Mouse (Mus musculus) splenic B cell, adult 2 months (primary cell): ENCODE results near the gene Klhl1.

Source experiments
- DNase-seq: peaks from one replicate; pipeline ENCODE4 v3.0.0-alpha.2; 2011; ENCODE audit warnings: low read depth, low spot score
- H3K27me3 ChIP-seq: 2 replicates; pipeline ENCODE4 v1.6.1; 2012; ENCODE audit warnings: mild to moderate bottlenecking, low read length, moderate library complexity, mixed read lengths; ENCODE audit not compliant: control insufficient read depth, poor library complexity, insufficient read depth, severe bottlenecking
- H3K36me3 ChIP-seq: 2 replicates; pipeline ENCODE4 v1.6.1; 2012; ENCODE audit warnings: mild to moderate bottlenecking, low read length, moderate library complexity, mixed read lengths; ENCODE audit not compliant: control insufficient read depth, poor library complexity, insufficient read depth, severe bottlenecking

Klhl1 gene

DNA sequence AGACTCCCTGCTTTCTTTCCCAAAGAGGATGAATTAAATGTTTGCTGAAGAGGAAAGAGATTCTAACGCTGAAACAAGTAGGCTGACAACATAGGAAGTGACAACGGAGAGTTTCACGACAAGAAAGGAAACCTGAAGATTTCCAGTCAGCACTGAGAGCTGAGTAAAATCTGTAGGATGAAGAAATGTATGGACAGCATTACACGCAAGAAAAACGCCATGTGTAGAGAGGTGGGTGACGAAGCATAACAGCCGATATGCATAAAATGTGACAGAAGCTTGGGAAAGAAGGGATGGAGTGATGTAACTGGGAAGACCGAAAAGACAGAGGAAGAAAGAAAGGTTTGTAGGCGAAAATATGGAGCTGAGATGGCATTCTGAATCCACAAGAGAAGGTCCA, 375.8 kb downstream of the Klhl1 start:
- H3K36me3 ChIP-seq: no peaks in the 10 kb centered on the region
- DNase-seq: no peak
- no peaks in the 10 kb centered on the region for H3K27me3 ChIP-seq

DNA sequence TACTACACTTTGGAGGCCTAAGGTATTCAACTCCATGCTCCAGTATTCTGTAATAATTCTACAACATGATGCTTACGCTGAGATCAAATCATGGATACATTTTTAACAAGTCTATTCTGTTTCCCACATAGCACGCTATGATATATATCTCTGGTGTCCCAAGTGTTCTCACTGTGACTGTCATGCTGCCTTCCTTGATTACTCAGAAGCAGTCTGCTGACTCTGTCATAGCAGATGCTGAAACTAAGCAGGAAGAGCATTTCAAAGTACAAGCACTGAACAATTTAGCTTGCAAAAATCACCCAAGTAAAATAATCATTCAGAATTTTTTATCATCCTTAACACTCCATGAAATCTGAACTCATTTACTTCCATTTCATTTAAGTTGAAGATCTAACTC, 378.7 kb downstream of the Klhl1 start:
- no peak for DNase-seq
- Histone ChIP-seq H3K27me3 (no peaks in the 10 kb centered on the region), H3K36me3 (no peaks in the 10 kb centered on the region)

DNA sequence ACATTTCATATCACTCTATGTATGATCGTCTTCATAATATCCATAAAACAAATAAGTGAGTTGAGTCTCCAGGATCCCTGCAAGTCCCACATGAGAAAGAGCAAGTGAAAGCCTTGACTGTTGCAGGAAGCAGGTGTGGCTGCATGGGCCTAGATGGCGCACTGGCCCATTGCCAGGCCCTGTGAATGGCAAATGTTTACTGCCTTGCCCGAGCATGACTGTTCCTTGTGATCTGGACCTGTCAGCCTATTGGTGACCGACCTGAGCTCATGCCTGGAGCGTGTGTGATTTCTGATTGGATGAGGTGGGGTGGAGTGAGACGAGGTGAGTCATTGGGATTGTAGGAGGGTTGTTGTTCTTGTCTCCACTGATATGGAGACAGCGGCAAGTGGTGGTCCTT, 411.5 kb downstream of the Klhl1 start:
- Histone ChIP-seq H3K27me3 (no peaks in the 10 kb centered on the region), H3K36me3 (no peaks in the 10 kb centered on the region)
- DNase-seq: no peak

DNA sequence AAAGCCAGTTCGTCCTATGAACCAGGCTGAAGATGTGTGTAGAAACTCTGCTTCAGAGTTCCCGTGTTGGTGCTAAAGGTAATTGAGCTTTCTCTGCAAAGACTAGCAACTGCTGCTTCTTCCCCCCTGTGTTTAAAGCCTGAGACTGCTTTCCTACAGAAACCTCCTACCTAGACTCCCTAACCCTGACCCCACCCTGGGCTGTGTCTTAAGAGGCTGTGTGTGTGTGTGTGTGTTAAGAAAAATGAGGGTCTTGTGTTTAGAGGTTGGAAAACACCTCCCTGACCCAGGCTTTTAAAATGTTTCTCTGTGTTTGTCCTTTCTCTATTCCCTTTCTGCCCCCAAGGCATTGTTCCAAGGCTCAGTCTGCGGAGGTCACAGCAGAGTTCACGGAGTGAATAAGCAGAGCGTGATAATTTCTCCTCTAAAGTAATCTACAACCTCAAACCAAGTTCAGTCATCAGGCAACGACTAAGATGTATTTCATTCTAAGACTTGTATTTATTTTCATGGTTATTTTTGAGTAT, 437.2 kb downstream of the Klhl1 start:
- Histone ChIP-seq H3K36me3 (no peaks in the 10 kb centered on the region), H3K27me3 (no peaks in the 10 kb centered on the region)
- no peak for DNase-seq

DNA sequence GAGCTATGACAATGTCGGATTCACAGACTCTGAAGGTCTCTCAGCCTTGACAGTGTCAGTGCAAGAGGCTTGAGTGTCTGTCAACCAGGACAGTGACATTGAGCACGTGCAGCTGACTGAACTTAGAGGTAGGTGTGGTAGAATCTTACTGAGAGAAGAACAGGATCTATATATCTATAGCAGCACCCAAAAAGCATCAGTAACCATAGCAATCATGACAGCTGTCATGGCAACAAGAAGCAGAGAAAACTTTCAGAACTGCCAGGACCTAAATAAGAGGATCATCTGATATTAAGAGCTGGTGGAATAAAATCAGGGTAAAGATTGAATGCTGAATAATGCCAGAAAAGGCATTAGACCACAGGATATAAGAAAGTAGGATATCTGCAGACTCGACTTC, 453.0 kb downstream of the Klhl1 start:
- H3K36me3 ChIP-seq: no peaks in the 10 kb centered on the region
- no peaks in the 10 kb centered on the region for H3K27me3 ChIP-seq
- no peak for DNase-seq
